Mouse (Mus musculus): Measurements from ENCODE around the gene Pam. TPM values are rescaled to one million over a fixed set of nuclear protein-coding genes. Genes with fewer than 3 reads are reported as not detected.

Pam gene
- polyA plus RNA-seq, 1 experiment from 2014 or later, result 76.4 TPM

GRCm38 (mm10) chr1:97834354-97834822 lies 261.1 kb downstream of the Pam start:
- no peak for TF ChIP-seq CTCF (IDR thresholded peaks at IDR 0.05; ENCODE audit: low read depth)
- no peak for TF ChIP-seq EP300 (optimal IDR thresholded peaks at IDR 0.05)
- Histone ChIP-seq H3K4me2 (replicated peaks; ENCODE audit: low read depth) (no peak overlapping the region), H3K9ac (ENCODE audit: low read length) (no peak overlapping the region), H3K27me3 (ENCODE audit: control insufficient read depth, insufficient read depth, low read length) (no peaks in the 10 kb centered on the region), H3K9me3 (ENCODE audit: control insufficient read depth, low read length) (no peaks in the 10 kb centered on the region), H3K27ac (replicated peaks) (no peak overlapping the region), H3K4me1 (replicated peaks; ENCODE audit: control insufficient read depth, insufficient read depth) (no peaks in the 10 kb centered on the region), H3K36me3 (ENCODE audit: control insufficient read depth, insufficient read depth, low read length) (peaks cover 2% of the 10 kb centered on the region; the same call in 1 of the 2 replicates), H3K4me3 (ENCODE audit: low read depth, low read length) (no peak overlapping the region)
- DNase-seq (ENCODE audit: low spot score) (no peak), ATAC-seq (ENCODE audit: low FRiP score, low TSS enrichment) (no peak)
- 62% methylated on average over 5 of the region's 5 CpGs for WGBS

GRCm38 (mm10) chr1:97833466-97834353 lies 261.7 kb downstream of the Pam start:
- TF ChIP-seq CTCF (IDR thresholded peaks at IDR 0.05; ENCODE audit: low read depth), result no peak
- TF ChIP-seq EP300 (optimal IDR thresholded peaks at IDR 0.05), result no peak
- Histone ChIP-seq H3K36me3 (ENCODE audit: control insufficient read depth, insufficient read depth, low read length) (peaks cover 2% of the 10 kb centered on the region; the same call in 1 of the 2 replicates), H3K4me3 (ENCODE audit: low read depth, low read length) (no peak overlapping the region), H3K27ac (replicated peaks) (0 out of 2 replicates have a peak overlapping the region, but pooled peaks have one; percentile 30), H3K9me3 (ENCODE audit: control insufficient read depth, low read length) (no peaks in the 10 kb centered on the region), H3K4me2 (replicated peaks; ENCODE audit: low read depth) (no peak overlapping the region), H3K27me3 (ENCODE audit: control insufficient read depth, insufficient read depth, low read length) (no peaks in the 10 kb centered on the region), H3K9ac (ENCODE audit: low read length) (no peak overlapping the region), H3K4me1 (replicated peaks; ENCODE audit: control insufficient read depth, insufficient read depth) (no peaks in the 10 kb centered on the region)
- WGBS, result 63% methylated on average over 5 of the region's 5 CpGs
- ATAC-seq (ENCODE audit: low FRiP score, low TSS enrichment) (no peak), DNase-seq (ENCODE audit: low spot score) (no peak)

GRCm38 (mm10) chr1:97828087-97828486 lies 267.4 kb downstream of the Pam start:
- TF ChIP-seq CTCF (IDR thresholded peaks at IDR 0.05; ENCODE audit: low read depth), result no peak
- no peak for DNase-seq (ENCODE audit: low spot score)
- Histone ChIP-seq H3K9me3 (ENCODE audit: control insufficient read depth, low read length) (no peaks in the 10 kb centered on the region), H3K27me3 (ENCODE audit: control insufficient read depth, insufficient read depth, low read length) (no peaks in the 10 kb centered on the region), H3K9ac (ENCODE audit: low read length) (no peak overlapping the region), H3K4me1 (replicated peaks; ENCODE audit: control insufficient read depth, insufficient read depth) (no peaks in the 10 kb centered on the region), H3K4me2 (replicated peaks; ENCODE audit: low read depth) (no peak overlapping the region), H3K4me3 (ENCODE audit: low read depth, low read length) (no peak overlapping the region), H3K27ac (replicated peaks) (no peak overlapping the region), H3K36me3 (ENCODE audit: control insufficient read depth, insufficient read depth, low read length) (no peaks in the 10 kb centered on the region; the same call in 1 of the 2 replicates)
- WGBS, result 83% methylated on average over 5 of the region's 5 CpGs
- ATAC-seq (ENCODE audit: low FRiP score, low TSS enrichment), result no peak

- TF ChIP-seq CTCF (IDR thresholded peaks at IDR 0.05; ENCODE audit: low read depth), result no peak
- no peak for TF ChIP-seq EP300 (optimal IDR thresholded peaks at IDR 0.05)
- Histone ChIP-seq H3K9ac (ENCODE audit: low read length) (no peak overlapping the region), H3K4me2 (replicated peaks; ENCODE audit: low read depth) (no peak overlapping the region), H3K4me1 (replicated peaks; ENCODE audit: control insufficient read depth, insufficient read depth) (no peaks in the 10 kb centered on the region), H3K9me3 (ENCODE audit: control insufficient read depth, low read length) (no peaks in the 10 kb centered on the region), H3K27me3 (ENCODE audit: control insufficient read depth, insufficient read depth, low read length) (no peaks in the 10 kb centered on the region), H3K27ac (replicated peaks) (no peak overlapping the region), H3K4me3 (ENCODE audit: low read depth, low read length) (no peak overlapping the region), H3K36me3 (ENCODE audit: control insufficient read depth, insufficient read depth, low read length) (no peaks in the 10 kb centered on the region; the same call in 1 of the 2 replicates)
- DNase-seq (ENCODE audit: low spot score) (no peak), ATAC-seq (ENCODE audit: low FRiP score, low TSS enrichment) (no peak)
- 29% methylated on average over 2 of the region's 2 CpGs for WGBS
These were observed 267.9 kb downstream of the Pam start for GRCm38 (mm10) chr1:97827566-97827965.

- 93% methylated on average over 7 of the region's 7 CpGs for WGBS
- no peak overlapping the region for H3K4me2 ChIP-seq (replicated peaks; ENCODE audit: low read depth)
- H3K27ac ChIP-seq (replicated peaks), result no peak overlapping the region
- no peak for DNase-seq (ENCODE audit: low spot score)
- no peaks in the 10 kb centered on the region for H3K27me3 ChIP-seq (ENCODE audit: control insufficient read depth, insufficient read depth, low read length)
- TF ChIP-seq CTCF (IDR thresholded peaks at IDR 0.05; ENCODE audit: low read depth) (no peak), EP300 (optimal IDR thresholded peaks at IDR 0.05) (no peak)
- H3K36me3 ChIP-seq (ENCODE audit: control insufficient read depth, insufficient read depth, low read length), result no peaks in the 10 kb centered on the region; the same call in 1 of the 2 replicates
- no peak overlapping the region for H3K9ac ChIP-seq (ENCODE audit: low read length)
- H3K4me1 ChIP-seq (replicated peaks; ENCODE audit: control insufficient read depth, insufficient read depth), result no peaks in the 10 kb centered on the region
- no peak for ATAC-seq (ENCODE audit: low FRiP score, low TSS enrichment)
- H3K4me3 ChIP-seq (ENCODE audit: low read depth, low read length), result no peak overlapping the region
- H3K9me3 ChIP-seq (ENCODE audit: control insufficient read depth, low read length), result no peaks in the 10 kb centered on the region
These were observed 272.5 kb downstream of the Pam start for GRCm38 (mm10) chr1:97822904-97823303.

GRCm38 (mm10) chr1:97822203-97822602 lies 273.2 kb downstream of the Pam start:
- ATAC-seq (ENCODE audit: low FRiP score, low TSS enrichment), result no peak
- DNase-seq (ENCODE audit: low spot score), result no peak

More at GRCm38 (mm10) chr1:97822203-97822602, 273.2 kb downstream of the Pam start:
- H3K4me1 ChIP-seq (replicated peaks; ENCODE audit: control insufficient read depth, insufficient read depth), result no peaks in the 10 kb centered on the region
- 68% methylated on average over 5 of the region's 5 CpGs for WGBS
- no peak for TF ChIP-seq EP300 (optimal IDR thresholded peaks at IDR 0.05)
- H3K36me3 ChIP-seq (ENCODE audit: control insufficient read depth, insufficient read depth, low read length), result no peaks in the 10 kb centered on the region; the same call in 1 of the 2 replicates
- H3K9ac ChIP-seq (ENCODE audit: low read length), result no peak overlapping the region
- H3K4me3 ChIP-seq (ENCODE audit: low read depth, low read length), result no peak overlapping the region
- no peak overlapping the region for H3K4me2 ChIP-seq (replicated peaks; ENCODE audit: low read depth)
- H3K27ac ChIP-seq (replicated peaks), result no peak overlapping the region
- H3K27me3 ChIP-seq (ENCODE audit: control insufficient read depth, insufficient read depth, low read length), result no peaks in the 10 kb centered on the region
- H3K9me3 ChIP-seq (ENCODE audit: control insufficient read depth, low read length), result no peaks in the 10 kb centered on the region

Data from stomach, postnatal 0 days (tissue).